Mouse (Mus musculus): ENCODE measurements at regions not wholly inside any gene's neighbourhood (a gene's known extent, or its start where the extent isn't known, plus 50 kb on each side); places are given as distances from the start of the nearest gene placed in this dataset.

DNA sequence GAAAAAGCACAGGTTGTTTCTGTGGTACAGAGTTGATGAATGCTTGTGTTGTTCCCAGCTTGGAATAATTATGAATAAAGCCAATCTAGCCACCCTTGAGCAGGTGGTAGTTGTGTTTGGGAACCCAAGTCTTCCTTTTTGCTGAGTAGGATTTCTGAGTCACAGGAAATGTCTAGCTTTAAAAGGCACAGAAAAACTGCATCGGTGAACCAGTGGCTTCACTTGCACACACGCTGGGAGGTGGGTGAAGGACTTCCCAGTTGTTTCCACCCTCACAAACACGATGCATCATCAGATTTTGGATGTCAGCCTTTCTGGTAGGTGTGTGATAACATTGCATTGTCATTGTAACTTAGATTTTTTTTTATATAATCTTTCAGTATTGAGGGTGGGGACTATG, 322.9 kb upstream of the Slco3a1 start:
- DNase-seq (ENCODE audit: low spot score): no peak

DNA sequence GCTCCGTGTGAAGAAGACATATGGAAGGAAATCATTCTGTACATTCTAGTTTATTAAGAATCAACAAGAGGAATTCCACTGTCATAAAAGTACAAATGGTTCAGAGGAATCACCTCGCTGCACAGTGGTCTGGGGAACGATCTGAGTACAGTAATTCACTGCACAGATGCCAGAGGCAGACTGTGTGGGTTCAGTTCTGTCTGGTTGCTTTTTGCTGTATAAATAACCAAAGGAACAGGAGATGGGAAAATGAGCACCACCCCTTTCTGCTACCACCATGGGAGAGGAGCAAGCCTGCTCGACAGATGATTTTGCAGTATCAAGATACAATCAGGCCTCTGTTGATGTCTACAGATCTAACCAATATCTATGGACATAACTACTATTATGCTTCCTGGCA, 322.1 kb upstream of the Slco3a1 start:
- no peak for DNase-seq (ENCODE audit: low spot score)

DNA sequence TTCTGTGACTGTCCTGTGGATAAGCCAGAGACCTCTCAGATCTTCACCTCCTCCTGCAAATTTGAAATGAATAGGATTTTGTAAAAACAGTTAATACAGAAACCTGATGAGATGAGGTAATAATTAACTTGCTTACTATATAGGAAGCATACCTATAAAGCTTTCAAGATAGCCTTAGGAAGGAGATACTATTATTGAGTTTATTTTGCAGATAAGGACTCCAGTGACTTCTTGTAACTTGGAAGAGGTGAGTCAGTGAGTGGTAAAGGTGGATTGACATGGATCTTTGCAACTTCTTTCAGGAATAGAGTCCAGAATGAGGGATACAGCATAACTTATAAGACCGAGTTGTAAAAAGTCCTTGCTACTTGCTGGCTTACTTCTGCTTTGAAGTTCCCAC, 315.7 kb upstream of the Slco3a1 start:
- no peak for DNase-seq (ENCODE audit: low spot score)

DNA sequence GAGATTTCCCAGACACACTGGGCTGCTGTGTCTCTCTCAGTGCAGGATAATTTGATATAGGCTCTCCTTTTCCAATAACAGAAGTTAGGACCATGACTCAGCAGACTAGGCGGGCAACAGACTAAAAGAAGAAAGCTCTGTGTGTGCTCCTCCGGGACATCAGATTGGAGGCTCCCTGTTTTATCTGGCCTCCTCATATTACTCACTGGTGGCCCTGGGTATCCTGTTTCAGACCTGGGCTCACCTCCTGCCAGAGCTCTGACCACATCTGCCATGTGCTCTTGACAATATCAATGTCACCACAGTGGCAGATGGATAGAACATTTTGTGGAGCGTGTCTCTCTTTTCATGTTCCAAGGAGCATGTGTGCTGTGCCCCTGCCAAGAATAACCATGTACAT, 308.1 kb upstream of the Slco3a1 start:
- DNase-seq (ENCODE audit: low spot score): no peak

DNA sequence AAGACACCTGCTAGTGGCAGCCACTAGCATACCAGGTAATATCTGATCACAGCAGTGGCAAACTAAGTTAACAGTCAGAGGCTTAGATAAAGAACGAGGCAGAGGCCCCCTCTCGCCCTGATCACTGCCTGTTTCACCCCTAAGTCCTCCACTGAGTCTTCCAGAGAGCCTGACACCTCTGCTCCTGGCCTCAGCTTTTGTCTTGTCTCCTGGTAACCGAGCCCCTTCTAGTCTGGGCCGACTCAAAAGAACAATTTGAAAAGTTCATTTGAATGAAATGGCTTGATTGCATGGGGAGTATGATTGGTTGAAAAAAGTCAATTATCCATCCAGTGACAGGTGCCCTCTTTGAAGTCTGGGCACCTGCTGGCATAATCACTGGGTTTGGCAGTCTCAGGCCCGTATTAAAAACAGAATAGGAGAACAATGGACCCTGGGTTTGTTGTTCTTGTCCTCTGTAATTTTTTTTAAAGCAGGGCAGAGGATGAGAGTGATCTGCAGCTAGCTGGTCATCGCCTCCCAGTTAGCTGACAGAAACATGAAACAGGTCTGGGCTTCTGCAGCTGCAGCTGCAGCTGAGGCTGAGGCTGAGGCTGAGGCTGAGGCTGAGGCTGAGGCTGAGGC, 289.8 kb upstream of the Slco3a1 start:
- no peak for DNase-seq (ENCODE audit: low spot score)

DNA sequence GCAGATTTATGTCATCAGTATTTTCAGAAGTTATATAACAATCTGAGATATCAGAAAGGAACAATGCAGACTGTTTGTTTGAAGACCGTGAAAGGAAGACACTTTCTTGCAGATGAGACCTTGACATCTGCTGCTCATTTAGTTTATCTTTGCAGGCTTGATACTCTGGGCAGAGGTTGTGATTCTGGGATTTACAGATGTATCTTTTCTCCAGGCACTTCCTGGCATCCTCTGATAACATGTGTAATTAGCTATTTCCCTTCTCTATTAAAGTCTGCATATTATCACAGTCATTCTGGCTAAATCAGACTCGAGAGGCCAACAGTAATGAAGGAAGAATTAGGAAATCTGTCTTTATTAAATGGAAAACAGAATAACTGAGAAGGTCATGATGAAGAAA, 268.7 kb upstream of the Slco3a1 start:
- no peak for DNase-seq (ENCODE audit: low spot score)

DNA sequence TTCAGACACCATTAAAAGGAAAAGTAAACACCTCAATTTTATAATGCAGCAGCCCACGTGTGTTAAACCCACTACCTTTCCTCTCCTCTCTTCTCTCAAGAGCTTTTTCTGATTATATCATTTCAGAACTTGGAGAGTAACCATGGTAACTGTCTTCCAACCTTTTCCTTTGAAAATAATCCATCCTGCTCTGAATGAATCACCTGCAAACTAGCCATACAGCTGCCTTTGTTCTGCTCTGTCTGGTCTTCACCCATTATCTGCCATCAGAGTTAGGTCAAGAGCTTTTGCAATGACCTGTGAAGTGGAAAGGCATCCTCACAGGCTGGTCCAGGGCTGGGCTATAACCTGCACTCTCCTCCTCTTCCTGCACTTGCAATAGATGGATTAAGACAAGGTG, 238.7 kb upstream of the Slco3a1 start:
- no peak for DNase-seq (ENCODE audit: low spot score)

DNA sequence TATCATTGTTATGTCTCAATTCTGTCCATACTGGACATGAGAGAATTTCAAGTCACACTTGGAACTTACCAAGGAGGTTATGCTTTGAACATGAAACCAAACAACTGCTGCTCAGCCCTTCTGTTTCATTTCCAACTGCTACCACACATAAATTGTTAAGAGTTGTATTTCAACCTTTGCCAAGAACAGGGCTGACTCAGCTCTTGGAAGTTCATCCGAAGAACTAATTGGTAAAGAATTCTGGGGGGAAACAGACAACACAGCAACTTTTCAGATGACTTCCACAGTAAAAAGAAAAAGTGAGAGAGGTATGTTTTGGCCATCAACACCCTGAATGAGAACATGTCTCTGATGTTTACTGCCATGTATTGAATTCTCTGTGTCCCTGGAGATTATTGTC, 234.1 kb upstream of the Slco3a1 start:
- no peak for DNase-seq (ENCODE audit: low spot score)

DNA sequence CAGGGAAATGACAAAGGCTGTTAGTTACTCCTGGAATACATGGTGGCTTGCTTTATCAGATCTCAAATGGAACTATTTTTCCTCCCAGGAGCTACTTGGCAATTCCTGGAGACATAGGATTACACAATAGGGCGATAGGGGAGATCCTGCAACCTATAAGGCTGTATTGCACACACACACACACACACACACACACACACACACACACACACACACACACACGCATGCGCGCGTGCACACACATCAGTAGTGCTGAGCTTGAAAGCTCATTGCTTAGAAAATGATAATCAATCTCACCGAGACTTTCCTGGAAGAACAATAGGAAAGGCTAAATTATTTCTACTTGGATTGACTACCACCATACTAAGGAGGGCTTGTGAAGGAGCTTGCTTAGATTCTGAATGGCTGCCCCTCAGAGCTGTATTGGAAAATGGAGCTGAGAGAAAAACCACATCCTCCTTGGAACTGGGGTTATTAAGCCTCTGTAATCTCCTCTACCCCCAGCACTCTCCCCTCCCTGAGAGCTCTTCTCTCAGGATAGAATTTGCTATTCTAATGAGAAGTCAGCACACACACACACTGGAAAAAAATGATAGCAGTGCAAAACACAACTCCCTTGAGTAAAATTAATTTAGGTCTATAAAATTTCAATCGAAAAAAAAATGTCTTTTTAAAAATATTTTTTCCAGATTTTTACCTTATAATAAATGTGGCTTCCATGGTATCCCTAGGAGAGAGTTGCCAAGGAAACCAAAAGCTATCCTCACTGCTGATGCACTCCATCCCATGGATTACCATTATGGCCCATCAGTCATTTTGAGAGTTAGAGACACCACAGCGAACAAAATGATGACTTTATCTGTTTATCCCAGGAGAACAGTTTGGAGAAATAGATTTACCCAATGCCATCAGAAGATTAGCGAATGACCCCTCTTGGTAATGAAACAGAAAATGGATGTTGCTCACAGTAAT, 217.1 kb upstream of the Slco3a1 start:
- no peak for DNase-seq (ENCODE audit: low spot score)

DNA sequence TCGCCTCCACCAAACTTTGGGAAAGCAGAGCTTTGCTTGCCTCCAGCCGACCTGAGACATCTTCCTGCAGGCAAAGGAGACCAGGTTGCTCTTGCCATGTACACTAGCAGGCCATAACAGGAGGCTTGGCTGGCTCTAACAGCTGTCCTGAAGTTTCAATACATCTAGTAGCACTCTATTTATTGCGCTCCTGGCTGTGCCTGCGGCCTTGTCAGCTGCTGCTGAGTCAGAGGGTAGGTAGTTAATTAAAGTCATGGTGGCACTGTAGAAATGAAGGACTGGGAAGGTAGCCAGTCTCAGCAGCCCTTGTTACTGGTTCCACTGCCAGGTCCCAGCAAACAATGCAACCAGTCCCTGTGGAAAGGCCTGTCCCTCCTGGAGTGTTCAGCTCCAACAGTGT, 212.0 kb upstream of the Slco3a1 start:
- no peak for DNase-seq (ENCODE audit: low spot score)

DNA sequence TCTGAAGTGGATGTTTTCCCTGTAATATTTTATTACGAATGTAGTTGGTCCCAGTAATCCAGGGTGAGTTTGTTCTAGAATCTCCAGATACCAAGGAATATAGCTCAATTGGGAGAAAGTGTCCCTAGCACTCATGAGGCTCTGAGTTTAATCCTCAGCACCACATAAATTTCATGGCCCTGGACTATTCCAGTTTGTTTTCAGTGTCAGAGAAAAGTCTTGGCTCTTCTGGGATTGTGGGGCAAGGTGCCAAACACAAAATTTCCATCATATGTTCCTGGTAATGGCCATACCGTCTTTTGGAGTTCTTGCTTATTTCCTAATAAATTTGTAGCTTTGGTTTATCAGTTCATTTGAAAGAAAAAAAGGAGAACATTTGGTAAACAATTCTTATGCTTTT, 202.9 kb upstream of the Slco3a1 start:
- no peak for DNase-seq (ENCODE audit: low spot score)

DNA sequence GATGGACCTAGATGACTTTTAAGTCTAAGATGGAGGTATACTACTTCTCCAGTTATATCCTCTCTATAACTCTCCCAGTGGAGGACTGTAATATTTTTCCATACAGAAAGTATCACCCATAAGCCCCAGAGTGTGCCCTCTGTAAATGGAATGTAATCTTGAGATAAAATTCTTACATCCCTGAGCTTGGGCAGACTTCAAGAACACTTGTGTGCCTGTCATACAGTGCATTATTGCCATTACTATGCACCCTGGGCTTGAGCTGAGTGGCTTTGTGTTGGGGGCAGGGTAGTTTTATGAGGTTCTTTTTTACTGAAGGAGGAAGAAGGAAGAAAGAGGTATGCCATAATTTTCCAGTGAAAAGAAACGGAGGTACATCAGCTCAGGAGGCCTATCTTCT, 193.1 kb upstream of the Slco3a1 start:
- no peak for DNase-seq (ENCODE audit: low spot score)

DNA sequence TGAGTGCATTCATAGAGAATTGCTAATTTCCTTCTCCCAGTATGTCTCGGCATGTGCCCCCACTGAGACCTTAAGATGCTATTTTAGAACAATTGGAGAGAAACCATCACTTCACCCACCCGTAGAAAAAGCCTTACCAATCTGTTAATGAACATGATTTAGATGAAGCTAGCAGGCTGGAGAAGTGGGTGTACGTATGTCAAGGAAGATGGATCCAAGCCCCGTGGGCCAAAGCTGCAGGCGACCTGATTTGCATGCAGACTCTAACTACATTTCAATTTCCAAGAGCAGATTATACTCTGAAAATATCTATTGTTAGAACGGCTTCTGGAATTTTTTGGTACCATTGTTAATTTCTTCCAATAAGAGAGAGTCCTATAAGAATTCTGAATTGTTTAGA, 180.4 kb upstream of the Slco3a1 start:
- DNase-seq (ENCODE audit: low spot score): no peak

DNA sequence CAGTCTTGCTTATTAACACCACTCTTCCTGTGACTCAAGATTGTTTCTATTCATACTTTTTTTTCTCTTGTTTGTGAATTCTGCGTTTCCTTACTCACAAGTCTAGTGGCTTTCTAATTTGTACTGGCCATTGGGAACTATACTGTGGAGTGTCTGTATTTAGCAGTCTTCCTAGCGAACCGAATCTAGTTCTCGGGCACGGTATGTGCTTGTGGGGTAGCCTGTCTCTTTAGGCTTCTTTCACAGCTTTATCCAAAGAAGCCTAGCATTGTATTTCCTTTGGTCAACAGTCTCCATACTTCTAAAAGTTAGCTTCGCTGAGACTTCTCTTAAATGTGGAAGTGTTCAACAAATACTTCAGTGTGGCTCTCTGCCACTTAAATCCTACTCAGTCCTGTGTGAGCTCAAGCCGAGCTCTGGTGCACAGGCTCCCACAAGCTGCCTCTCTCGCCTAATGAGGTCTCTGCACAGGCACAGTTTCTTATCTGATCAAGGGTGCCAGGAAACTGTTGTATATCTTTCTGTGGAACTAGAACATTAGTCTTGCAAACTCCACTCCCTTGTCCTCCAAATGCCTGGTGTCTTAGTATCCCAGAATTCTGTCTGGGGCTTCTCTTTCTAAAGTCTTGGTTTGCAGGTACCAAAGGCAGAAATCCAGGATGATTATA, 171.9 kb upstream of the Slco3a1 start:
- DNase-seq (ENCODE audit: low spot score): no peak

DNA sequence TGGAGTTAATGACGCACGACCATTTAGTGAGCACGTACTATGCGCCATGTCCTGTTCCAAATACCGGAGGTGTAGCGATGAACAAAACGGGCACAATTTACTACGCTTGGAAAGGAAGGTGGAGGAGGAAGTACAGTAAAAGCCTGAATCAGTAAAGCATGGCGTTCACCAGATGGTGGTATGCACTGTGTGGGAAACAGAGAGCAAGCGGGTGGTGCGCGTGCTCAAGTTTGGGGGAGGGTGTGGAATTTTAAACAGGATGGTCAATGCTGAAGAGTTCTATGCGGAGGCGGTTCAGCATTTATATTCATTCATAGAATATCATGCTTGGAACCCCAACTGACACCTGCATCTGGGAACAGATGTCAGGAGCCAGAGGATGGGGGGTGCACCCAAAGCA, 164.7 kb upstream of the Slco3a1 start:
- DNase-seq (ENCODE audit: low spot score): no peak

DNA sequence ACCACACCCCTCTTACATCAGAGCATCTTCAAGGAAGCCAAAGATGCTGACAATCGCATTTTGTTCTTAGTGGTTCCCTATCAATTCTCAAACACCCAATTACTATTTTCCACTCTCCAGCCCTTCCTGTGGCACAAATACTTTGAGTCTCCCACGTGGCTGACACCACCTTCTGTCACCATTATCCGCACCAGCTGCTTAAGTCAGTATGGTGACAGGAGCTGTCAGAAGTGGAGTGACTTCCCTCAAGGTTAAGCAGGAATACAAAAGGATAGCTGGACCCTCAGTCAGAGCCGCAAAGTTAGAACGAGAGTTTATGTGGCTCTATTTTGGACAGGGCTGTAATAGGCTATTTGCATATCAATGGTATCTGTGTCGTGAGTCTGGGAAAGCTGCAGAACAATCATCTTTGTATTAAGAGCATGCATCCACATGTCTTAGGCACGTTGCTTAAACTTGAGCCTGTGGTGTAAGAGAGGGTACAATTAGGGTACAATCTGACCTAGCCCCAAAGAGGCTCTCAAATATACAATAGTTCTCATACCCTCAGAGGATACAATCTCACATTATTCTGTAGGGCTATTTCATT, 155.5 kb upstream of the Slco3a1 start:
- no peak for DNase-seq (ENCODE audit: low spot score)

DNA sequence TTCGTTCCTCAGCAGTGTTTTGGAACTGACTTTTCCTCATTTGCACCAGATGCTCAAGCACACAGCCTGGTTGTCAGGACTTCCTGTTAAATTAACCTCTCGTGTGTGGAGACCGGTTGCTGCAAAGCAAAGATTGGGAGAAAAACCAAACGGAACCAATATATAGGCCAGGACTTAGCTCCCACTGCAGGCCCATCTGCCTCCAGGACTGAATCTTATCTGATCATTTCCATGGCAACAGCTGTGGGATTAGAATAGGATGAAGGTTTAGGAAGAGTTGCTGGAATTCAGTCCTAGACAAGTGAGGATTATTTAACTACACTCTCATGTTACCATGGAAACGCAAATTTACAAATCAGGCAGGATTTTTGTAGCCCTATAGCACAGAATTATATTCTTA, 154.4 kb upstream of the Slco3a1 start:
- DNase-seq (ENCODE audit: low spot score): no peak

DNA sequence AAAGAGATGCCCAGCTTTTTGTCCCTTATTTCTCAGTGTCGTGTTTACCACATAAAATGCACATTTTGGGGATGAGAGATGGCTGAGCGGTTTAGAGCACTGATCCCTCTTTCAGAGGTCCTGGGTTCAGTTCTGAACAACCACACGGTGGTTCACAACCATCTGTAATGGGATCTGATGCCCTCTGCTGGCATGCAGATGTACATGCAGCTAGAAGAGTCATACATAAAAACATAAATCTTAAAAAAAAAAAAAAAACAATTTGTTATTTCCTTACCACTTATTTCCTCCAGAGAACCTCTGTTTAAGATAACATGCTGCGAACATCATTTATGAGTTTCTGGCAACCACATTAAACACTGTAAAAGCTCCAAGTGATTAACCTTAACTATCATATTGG, 149.0 kb upstream of the Slco3a1 start:
- no peak for DNase-seq (ENCODE audit: low spot score)

DNA sequence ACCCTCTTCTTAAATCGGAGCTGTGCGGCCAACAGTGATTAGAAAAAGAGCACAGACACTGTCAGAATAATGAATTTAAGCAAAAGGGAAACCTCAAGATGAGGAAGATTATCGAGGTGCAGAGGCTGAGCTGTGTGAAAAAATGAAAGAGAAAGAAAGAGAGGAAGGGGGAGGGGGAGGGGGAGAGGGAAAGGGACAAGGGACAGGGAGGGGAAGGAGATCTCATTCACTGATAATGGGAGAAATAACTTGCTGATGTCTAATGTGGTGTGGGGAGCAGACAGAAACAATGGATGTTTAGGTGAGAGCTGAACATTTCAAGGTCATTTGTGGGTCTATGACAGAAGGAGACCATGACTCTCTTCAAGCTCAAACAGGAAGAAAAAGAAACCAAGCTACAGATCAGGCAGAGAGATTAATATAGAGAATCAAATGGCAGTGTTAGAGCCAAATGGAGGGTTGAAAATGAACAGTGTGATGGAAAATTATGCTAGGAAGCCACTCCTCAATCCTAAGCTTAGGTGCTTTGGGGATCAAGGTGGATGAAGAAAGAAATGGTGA, 143.3 kb upstream of the Slco3a1 start:
- DNase-seq (ENCODE audit: low spot score): no peak

DNA sequence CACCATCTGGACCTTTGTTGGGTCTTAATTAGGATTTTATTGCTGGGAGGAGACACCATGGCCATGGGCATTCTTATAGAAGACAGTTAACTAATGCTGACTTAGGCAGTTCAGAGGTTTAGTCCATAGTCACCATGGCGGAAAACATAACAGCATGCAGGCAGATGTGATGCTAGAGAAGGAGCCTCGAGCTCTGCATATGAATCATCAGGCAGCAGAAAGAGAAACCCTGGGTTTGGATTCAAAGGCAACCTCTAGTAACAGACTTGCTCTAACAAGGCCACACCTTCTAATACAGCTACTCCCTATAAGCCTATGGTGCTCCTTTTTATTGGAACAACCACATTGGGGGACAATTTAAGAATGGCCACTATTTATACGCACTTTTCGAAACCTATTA, 141.7 kb upstream of the Slco3a1 start:
- DNase-seq (ENCODE audit: low spot score): no peak

DNA sequence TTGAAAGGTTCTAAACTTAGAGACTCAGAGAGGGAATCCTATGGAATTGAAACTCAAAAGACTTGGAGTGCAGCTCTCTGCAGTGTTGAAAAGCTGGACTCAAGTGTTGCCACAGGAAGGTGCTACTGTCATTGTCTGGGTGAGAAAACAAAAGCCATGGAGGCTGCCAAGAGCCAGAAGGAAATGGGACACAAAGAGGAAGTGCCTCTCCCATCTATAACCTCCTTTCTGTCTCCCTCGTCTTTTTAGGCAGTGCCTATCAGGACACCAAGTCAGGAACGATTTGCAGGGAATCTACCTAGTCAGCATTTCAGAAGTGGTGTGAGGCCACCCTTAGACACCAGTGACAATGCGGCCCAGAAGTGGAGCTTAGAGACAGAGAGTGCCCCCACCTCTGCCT, 138.5 kb upstream of the Slco3a1 start:
- DNase-seq (ENCODE audit: low spot score): no peak

DNA sequence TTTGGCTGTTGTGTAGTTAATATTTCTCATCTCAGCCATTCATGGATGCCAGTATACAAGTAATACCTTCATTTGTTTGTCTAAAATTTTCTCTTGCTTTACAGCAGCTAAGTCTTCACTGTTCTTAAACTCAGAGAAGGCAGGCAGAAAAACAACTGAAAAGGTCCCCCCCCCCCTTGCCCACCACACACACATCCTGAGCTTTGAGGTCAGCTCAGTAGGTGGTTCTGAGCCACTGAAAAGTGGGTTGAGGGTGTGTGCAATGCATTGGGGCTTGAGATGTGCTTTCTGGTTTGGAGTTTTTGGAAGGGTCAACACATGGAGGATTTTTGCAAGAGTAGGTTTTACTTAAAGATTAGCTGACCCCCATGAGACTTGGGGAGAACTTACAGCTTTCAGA, 136.1 kb upstream of the Slco3a1 start:
- DNase-seq (ENCODE audit: low spot score): no peak

Data from spleen, adult 12 weeks (tissue).